Mouse (Mus musculus) bone marrow, adult 2 months (tissue): ENCODE measurements around the gene Olfr54.

Source experiments
- CTCF ChIP-seq: fragments of 200-500 bp; IDR thresholded peaks from 2 replicates; pipeline ENCODE4 v1.5.1; 2011; ENCODE audit warnings: low read length, control low read depth; ENCODE audit not compliant: control insufficient read depth, insufficient read depth
- POLR2A ChIP-seq: fragments of 200-500 bp; IDR thresholded peaks from 2 replicates; pipeline ENCODE4 v1.6.1; 2011; ENCODE audit warnings: low read depth, mild to moderate bottlenecking, control low read depth, low read length, borderline replicate concordance; ENCODE audit not compliant: control insufficient read depth

DNA sequence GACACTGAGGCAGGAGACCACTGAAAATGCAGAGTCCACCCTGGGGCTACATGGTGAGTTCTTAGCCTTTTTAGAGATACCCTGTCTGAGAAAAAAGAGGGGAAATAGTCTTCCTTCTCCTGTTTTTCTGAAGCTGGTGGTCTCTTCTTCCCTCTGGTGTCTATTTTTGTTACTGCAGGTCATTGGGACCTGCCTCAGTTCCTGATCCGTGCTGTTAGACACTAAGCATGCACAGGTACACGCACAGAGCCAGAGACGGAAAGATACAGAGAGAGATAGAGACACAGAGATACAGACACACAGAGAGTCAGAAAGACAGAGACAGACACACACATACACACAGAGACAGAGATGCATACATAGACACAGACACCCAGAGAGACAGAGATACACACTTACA lies 39.2 kb downstream of the Olfr54 start:
- TF ChIP-seq POLR2A (no peak), CTCF (no peak)
